Mouse (Mus musculus) embryonic fibroblast, embryonic 13.5 days (primary cell): ENCODE data around the gene Gkap1.

Experiments
- CTCF ChIP-seq: IDR thresholded peaks from 2 replicates; pipeline ENCODE4 v1.5.1; 2011; ENCODE audit warnings: mild to moderate bottlenecking, control low read depth, low read length, moderate library complexity, borderline replicate concordance; ENCODE audit not compliant: insufficient read depth
- POLR2A ChIP-seq: IDR thresholded peaks from 2 replicates; pipeline ENCODE4 v1.6.1; 2011; ENCODE audit warnings: low read depth, mild to moderate bottlenecking, control low read depth, low read length, moderate library complexity

GRCm38 (mm10) chr13:58263546-58263945, 12.0 kb downstream of the Gkap1 start:
- TF ChIP-seq CTCF (no peak), POLR2A (no peak)
